Mouse (Mus musculus) limb, embryonic 13.5 days (tissue): Measurements from ENCODE around the gene Wsb2. TPM values are rescaled to one million over a fixed set of nuclear protein-coding genes. Genes with fewer than 3 reads are reported as not detected.
"Not testable (repeated sequence)": the region's sequence is repeated elsewhere in the genome, so short reads cannot be mapped to it uniquely, and the experiment has no call there.

Experiments used
- ATAC-seq: fragments of 200-750 bp; cut with Nextera tagmentation; 2 replicates; pipeline ENCODE4 v1.8.0; 2017; ENCODE audit warnings: low read depth, moderate number of reproducible peaks, moderate TSS enrichment; ENCODE audit not compliant: low FRiP score
- H3K27ac ChIP-seq: fragments of 300-500 bp; sonication (generic); 2 replicates; pipeline ENCODE4 v1.5.1; 2015; ENCODE audit warnings: inconsistent platforms, mild to moderate bottlenecking, moderate library complexity
- H3K27me3 ChIP-seq: fragments of 300-500 bp; sonication (generic); 2 replicates; pipeline ENCODE4 v1.6.1; 2015; ENCODE audit warnings: mild to moderate bottlenecking, inconsistent platforms
- H3K36me3 ChIP-seq: fragments of 300-500 bp; sonication (generic); 2 replicates; pipeline ENCODE4 v1.6.1; 2015; ENCODE audit warnings: inconsistent platforms, mild to moderate bottlenecking, moderate library complexity
- H3K4me1 ChIP-seq: fragments of 300-500 bp; sonication (generic); 2 replicates; pipeline ENCODE4 v1.6.1; 2015; ENCODE audit warnings: inconsistent platforms
- H3K4me2 ChIP-seq: fragments of 300-500 bp; sonication (generic); replicated peaks from 2 replicates; pipeline ENCODE4 v1.6.1; 2015; ENCODE audit warnings: inconsistent platforms, mild to moderate bottlenecking, moderate library complexity
- H3K4me3 ChIP-seq: fragments of 300-500 bp; sonication (generic); 2 replicates; pipeline ENCODE4 v1.5.1; 2015; ENCODE audit warnings: moderate library complexity, mild to moderate bottlenecking, inconsistent platforms
- H3K9ac ChIP-seq: fragments of 300-500 bp; sonication (generic); 2 replicates; pipeline ENCODE4 v1.6.1; 2015; ENCODE audit warnings: mild to moderate bottlenecking, inconsistent platforms
- H3K9me3 ChIP-seq: fragments of 300-500 bp; sonication (generic); 2 replicates; pipeline ENCODE4 v1.6.1; 2016; ENCODE audit warnings: inconsistent platforms
- WGBS: fragments of 180-500 bp; shearing (Covaris S2); methylation state at CpG from one replicate; pipeline ENCODE4 v1.1.7; 2015; 5-methylcytosine and 5-hydroxymethylcytosine counted together
- polyA plus RNA-seq: library from polyadenylated mRNA; unstranded; fragments of >200 nt; fragmentation: Nextera tagmentation; extraction: Ambion mirVana; gene quantifications from 2 replicates; pipeline ENCODE4 v1.2.1, GENCODE M21; 2015

The Wsb2 gene
- polyA plus RNA-seq, 1 experiment from 2014 or later = 54.9 TPM

GRCm38 (mm10) chr5:117340081-117340480, 17.0 kb upstream of the Wsb2 start:
- Histone ChIP-seq H3K4me2 (no peak overlapping the region), H3K27me3 (no peaks in the 10 kb centered on the region), H3K36me3 (peaks cover 12% of the 10 kb centered on the region), H3K4me3 (no peak overlapping the region), H3K9me3 (no peaks in the 10 kb centered on the region), H3K9ac (no peak overlapping the region), H3K27ac (no peak overlapping the region), H3K4me1 (no peaks in the 10 kb centered on the region)
- ATAC-seq = no peak
- 82% methylated on average over 6 of the region's 6 CpGs for WGBS

GRCm38 (mm10) chr5:117341896-117342295, 15.2 kb upstream of the Wsb2 start:
- Histone ChIP-seq H3K27ac (no peak overlapping the region), H3K9ac (no peak overlapping the region), H3K9me3 (no peaks in the 10 kb centered on the region), H3K36me3 (peaks cover 5% of the 10 kb centered on the region; the same call in 1 of the 2 replicates), H3K4me3 (no peak overlapping the region), H3K27me3 (no peaks in the 10 kb centered on the region), H3K4me2 (no peak overlapping the region), H3K4me1 (no peaks in the 10 kb centered on the region)
- WGBS = 68% methylated on average over 6 of the region's 6 CpGs
- no peak for ATAC-seq

- H3K9ac ChIP-seq, H3K27ac ChIP-seq, H3K27me3 ChIP-seq, H3K4me1 ChIP-seq, H3K4me2 ChIP-seq, H3K9me3 ChIP-seq, H3K4me3 ChIP-seq, H3K36me3 ChIP-seq, ATAC-seq: not testable (repeated sequence)
- WGBS = 90% methylated on average over 5 of the region's 5 CpGs
These were observed 12.6 kb upstream of the Wsb2 start for GRCm38 (mm10) chr5:117344496-117344895.

- Histone ChIP-seq H3K4me2 (no peak overlapping the region), H3K36me3 (peaks cover 9% of the 10 kb centered on the region; the same call in 1 of the 2 replicates), H3K9me3 (no peaks in the 10 kb centered on the region), H3K27me3 (no peaks in the 10 kb centered on the region), H3K4me3 (no peak overlapping the region), H3K4me1 (no peaks in the 10 kb centered on the region), H3K9ac (no peak overlapping the region), H3K27ac (no peak overlapping the region)
- no peak for ATAC-seq
- WGBS = 70% methylated on average over 5 of the region's 5 CpGs
These were observed 11.6 kb upstream of the Wsb2 start for GRCm38 (mm10) chr5:117345432-117345976.

GRCm38 (mm10) chr5:117346281-117346680, 10.8 kb upstream of the Wsb2 start:
- Histone ChIP-seq H3K36me3 (peaks cover 9% of the 10 kb centered on the region; the same call in 1 of the 2 replicates), H3K4me3 (no peak overlapping the region), H3K9me3 (no peaks in the 10 kb centered on the region), H3K4me1 (no peaks in the 10 kb centered on the region), H3K4me2 (no peak overlapping the region), H3K9ac (no peak overlapping the region), H3K27me3 (no peaks in the 10 kb centered on the region), H3K27ac (no peak overlapping the region)
- no peak for ATAC-seq
- 49% methylated on average over 3 of the region's 3 CpGs for WGBS

- Histone ChIP-seq H3K9me3 (no peaks in the 10 kb centered on the region), H3K27me3 (no peaks in the 10 kb centered on the region), H3K27ac (no peak overlapping the region), H3K4me2 (no peak overlapping the region), H3K36me3 (peaks cover 9% of the 10 kb centered on the region; the same call in 1 of the 2 replicates), H3K4me3 (no peak overlapping the region), H3K9ac (no peak overlapping the region), H3K4me1 (no peaks in the 10 kb centered on the region)
- no peak for ATAC-seq
- 72% methylated on average over 5 of the region's 5 CpGs for WGBS
These were observed 10.1 kb upstream of the Wsb2 start for GRCm38 (mm10) chr5:117347011-117347410.

GRCm38 (mm10) chr5:117347838-117348237, 9.3 kb upstream of the Wsb2 start:
- Histone ChIP-seq H3K27ac (no peak overlapping the region), H3K4me2 (no peak overlapping the region), H3K9ac (no peak overlapping the region), H3K36me3 (peaks cover 9% of the 10 kb centered on the region; the same call in 1 of the 2 replicates), H3K27me3 (no peaks in the 10 kb centered on the region), H3K4me1 (no peaks in the 10 kb centered on the region), H3K4me3 (no peak overlapping the region), H3K9me3 (no peaks in the 10 kb centered on the region)
- WGBS = 95% methylated on average over 2 of the region's 2 CpGs
- no peak for ATAC-seq

GRCm38 (mm10) chr5:117348279-117348678, 8.8 kb upstream of the Wsb2 start:
- H3K4me2 ChIP-seq = no peak overlapping the region
- no peaks in the 10 kb centered on the region for H3K4me1 ChIP-seq
- no peak for ATAC-seq
- H3K9me3 ChIP-seq = no peaks in the 10 kb centered on the region
- no peaks in the 10 kb centered on the region for H3K27me3 ChIP-seq
- 33% methylated on average over 19 of the region's 19 CpGs for WGBS
- H3K36me3 ChIP-seq = peaks cover 9% of the 10 kb centered on the region; the same call in 1 of the 2 replicates
- no peak overlapping the region for H3K27ac ChIP-seq
- no peak overlapping the region for H3K4me3 ChIP-seq
- no peak overlapping the region for H3K9ac ChIP-seq

- 64% methylated on average over 8 of the region's 8 CpGs for WGBS
- Histone ChIP-seq H3K27me3 (no peaks in the 10 kb centered on the region), H3K36me3 (no peaks in the 10 kb centered on the region), H3K4me2 (no peak overlapping the region), H3K4me1 (peaks cover 24% of the 10 kb centered on the region), H3K27ac (no peak overlapping the region), H3K9me3 (no peaks in the 10 kb centered on the region), H3K4me3 (no peak overlapping the region), H3K9ac (no peak overlapping the region)
- ATAC-seq = no peak
These were observed 3.0 kb upstream of the Wsb2 start for GRCm38 (mm10) chr5:117354121-117354520.

- 52% methylated on average over 14 of the region's 14 CpGs for WGBS
- ATAC-seq = no peak
- no peaks in the 10 kb centered on the region for H3K27me3 ChIP-seq
- no peaks in the 10 kb centered on the region for H3K9me3 ChIP-seq
- peaks cover 40% of the 10 kb centered on the region for H3K4me1 ChIP-seq
- peak overlapping the region; percentile 90 for H3K4me2 ChIP-seq
- H3K4me3 ChIP-seq = peak overlapping the region; percentile 94
- H3K27ac ChIP-seq = no peak overlapping the region
- peak overlapping the region; percentile 95 for H3K9ac ChIP-seq
- no peaks in the 10 kb centered on the region for H3K36me3 ChIP-seq
These were observed 1.3 kb upstream of the Wsb2 start for GRCm38 (mm10) chr5:117355648-117356303.

GRCm38 (mm10) chr5:117356365-117357128, 557 bp upstream of the Wsb2 start:
- 2% methylated on average over 21 of the region's 24 CpGs for WGBS

More at GRCm38 (mm10) chr5:117356365-117357128, 557 bp upstream of the Wsb2 start:
- peak overlapping the region; percentile 90 for H3K4me2 ChIP-seq
- peaks cover 44% of the 10 kb centered on the region for H3K4me1 ChIP-seq
- H3K27ac ChIP-seq = peak overlapping the region; percentile 81
- H3K4me3 ChIP-seq = peak overlapping the region; percentile 94
- no peaks in the 10 kb centered on the region for H3K27me3 ChIP-seq
- H3K36me3 ChIP-seq = no peaks in the 10 kb centered on the region
- no peaks in the 10 kb centered on the region for H3K9me3 ChIP-seq
- H3K9ac ChIP-seq = peak overlapping the region; percentile 95
- peak; percentile 58 for ATAC-seq
